Mouse (Mus musculus): ENCODE data around the gene Mad2l1. TPM values are rescaled to one million over a fixed set of nuclear protein-coding genes. Genes with fewer than 3 reads are reported as not detected.

Gene Mad2l1
- 24.2 and 27.3 TPM in 2 replicates for polyA plus RNA-seq (2012; rRNA removed)

GRCm38 (mm10) chr6:66535028-66535862 is at the start of gene Mad2l1:
Mad2l1 (plus strand) TSS chr6:66535390.

DNA sequence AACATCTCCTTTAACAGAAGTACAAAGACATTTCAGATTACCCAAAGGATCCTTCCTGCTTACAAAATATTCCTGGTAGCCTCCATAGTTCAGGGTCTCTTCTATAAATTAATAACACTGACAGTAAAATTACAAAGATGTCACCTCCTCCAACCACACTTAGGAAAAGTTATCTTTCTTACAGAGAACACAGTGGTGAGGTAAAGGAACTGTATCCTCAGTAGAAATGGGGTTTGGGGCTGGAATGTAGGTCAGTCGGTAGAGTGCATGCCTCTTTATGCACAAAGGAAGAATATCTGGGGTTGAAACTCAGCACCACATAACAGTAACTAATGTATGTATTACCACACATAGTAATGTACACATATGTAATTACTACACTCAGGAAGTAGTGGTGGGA is 24.8 kb downstream of the Mad2l1 start, which contains the start of gene Vmn1r32:
Gene Vmn1r32, minus strand, starts transcription at position 101 of the 400 bp plus-strand sequence.

Other genes with a start within 250 kb of the Mad2l1 start
- not detected in 2 replicates for gene Vmn1r32, start 24.7 kb downstream of the Mad2l1 start, polyA plus RNA-seq (2012; rRNA removed)
- gene Vmn1r33, start 82.9 kb downstream of the Mad2l1 start, polyA plus RNA-seq (2012; rRNA removed) = not detected in 2 replicates
- not detected in 2 replicates for gene Vmn1r34, start 108.5 kb downstream of the Mad2l1 start, polyA plus RNA-seq (2012; rRNA removed)
- gene Vmn1r35, start 150.5 kb downstream of the Mad2l1 start, polyA plus RNA-seq (2012; rRNA removed) = not detected in 2 replicates
- not detected in 2 replicates for gene Vmn1r36, start 183.8 kb downstream of the Mad2l1 start, polyA plus RNA-seq (2012; rRNA removed)
- not detected in 2 replicates for gene Vmn1r37, start 194.0 kb downstream of the Mad2l1 start, polyA plus RNA-seq (2012; rRNA removed)
- not detected in 2 replicates for gene Vmn1r38, start 247.2 kb downstream of the Mad2l1 start, polyA plus RNA-seq (2012; rRNA removed)

Data from liver, embryonic 18 days (tissue).